Mouse (Mus musculus) heart, adult 11 months (tissue): ENCODE data around the gene Myo18a.
"Not testable (repeated sequence)": the region's sequence is repeated elsewhere in the genome, so short reads cannot be mapped to it uniquely, and the experiment has no call there.

Experiments
- DNase-seq: peaks from one replicate; pipeline ENCODE4 v3.0.0; 2022

The Myo18a gene

GRCm38 (mm10) chr11:77762783-77763672 is at the start of gene Myo18a:
Gene Myo18a (plus strand): TSS chr11:77763246.
- DNase-seq: peak; percentile 98

GRCm38 (mm10) chr11:77713736-77714135 is 49.3 kb upstream of the Myo18a start:
- DNase-seq: no peak

DNA sequence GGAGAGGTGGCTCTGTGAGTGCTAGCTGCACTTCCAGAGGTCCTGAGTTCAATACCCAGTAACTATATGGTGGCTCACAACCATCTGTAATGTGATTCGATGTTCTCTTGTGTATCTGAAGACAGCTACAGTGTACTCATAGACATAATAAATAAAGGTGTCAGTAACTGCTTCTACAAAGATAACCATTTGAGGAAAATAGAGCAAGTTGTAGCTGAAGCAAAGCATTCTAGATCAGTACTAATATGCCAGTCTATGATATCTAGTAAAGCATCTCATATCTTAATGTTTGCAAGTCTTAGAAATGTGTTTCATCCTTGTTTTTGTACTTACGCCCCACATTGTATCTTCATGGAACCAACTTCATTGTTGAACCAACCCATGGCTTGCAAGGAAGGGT is 44.0 kb upstream of the Myo18a start:
- peak; percentile 0 for DNase-seq

GRCm38 (mm10) chr11:77721389-77721788 is 41.7 kb upstream of the Myo18a start:
- DNase-seq: no peak

DNA sequence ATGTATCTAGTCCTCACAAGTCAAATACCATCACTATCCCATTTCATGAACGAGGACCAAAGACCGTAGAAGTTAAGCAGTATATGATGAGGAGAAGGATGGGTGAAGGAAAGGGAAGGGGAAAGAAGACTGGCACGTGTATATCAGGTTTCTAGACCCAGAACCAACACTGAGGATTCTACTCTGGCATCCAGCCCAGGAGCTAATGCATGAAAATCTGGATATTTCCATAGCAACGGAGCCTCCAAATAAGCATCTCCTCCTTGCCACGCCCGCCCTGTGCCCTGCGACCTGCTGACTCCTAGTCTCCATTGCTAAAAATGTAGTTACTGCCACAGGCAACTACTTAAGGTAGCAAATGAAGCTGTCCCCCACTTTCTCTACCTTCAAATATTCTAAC is 38.3 kb upstream of the Myo18a start:
- DNase-seq: peak; percentile 56

- DNase-seq: peak; percentile 80
Observed at GRCm38 (mm10) chr11:77725183-77725582, 37.9 kb upstream of the Myo18a start, which contains the start of gene Cryba1. Gene Cryba1 (minus strand): TSS chr11:77725283.

- peak; percentile 66 for DNase-seq
Observed at GRCm38 (mm10) chr11:77728587-77728986, 34.5 kb upstream of the Myo18a start.

GRCm38 (mm10) chr11:77737289-77737688 is 25.8 kb upstream of the Myo18a start:
- DNase-seq: peak; percentile 98

- DNase-seq: no peak
Observed at GRCm38 (mm10) chr11:77738555-77738954, 24.5 kb upstream of the Myo18a start.

GRCm38 (mm10) chr11:77743966-77744365 is 19.1 kb upstream of the Myo18a start:
- DNase-seq: peak; percentile 86

DNA sequence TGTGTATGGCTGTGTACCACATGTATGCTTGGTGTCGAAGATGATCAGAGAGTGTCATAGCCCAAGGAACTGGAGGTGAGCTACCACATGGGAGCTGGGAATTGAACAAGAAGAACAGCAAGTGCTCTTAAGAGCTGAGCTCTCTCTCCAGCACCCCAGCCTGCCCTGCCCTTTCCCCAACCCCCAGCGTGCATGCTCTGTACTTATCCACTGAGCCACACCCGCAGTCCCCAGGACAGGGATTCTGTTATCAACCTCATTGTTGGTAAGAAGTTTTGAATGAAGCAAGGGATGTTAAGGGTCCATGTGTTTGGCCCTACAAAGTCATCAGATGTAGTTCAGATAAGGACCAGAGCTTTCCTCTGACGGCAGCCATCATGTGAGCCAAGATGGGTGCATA is 16.4 kb upstream of the Myo18a start:
- DNase-seq: no peak

- DNase-seq: not testable (repeated sequence)
Observed at GRCm38 (mm10) chr11:77747103-77747502, 15.9 kb upstream of the Myo18a start.

DNA sequence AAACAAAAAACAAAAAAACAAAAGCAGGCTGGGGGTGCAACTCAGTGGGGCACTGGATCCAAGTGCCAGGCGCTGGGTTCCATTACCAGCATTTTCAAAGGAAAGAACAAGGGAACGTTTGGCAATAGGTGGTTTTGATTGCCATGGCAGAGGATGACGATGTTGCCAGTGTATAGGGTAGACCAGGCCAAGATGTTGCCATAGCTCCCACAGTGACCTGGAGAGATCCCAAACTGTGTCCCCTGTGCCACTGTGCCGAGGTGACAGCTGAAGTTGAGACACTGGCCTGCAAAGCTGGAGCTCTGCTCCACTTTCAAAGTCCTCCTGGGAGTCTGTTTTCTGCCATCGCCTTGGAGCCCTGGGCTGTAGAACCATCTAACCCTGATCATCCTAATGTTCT is 14.1 kb upstream of the Myo18a start:
- no peak for DNase-seq

- DNase-seq: no peak
Observed at GRCm38 (mm10) chr11:77752525-77752924, 10.5 kb upstream of the Myo18a start.

GRCm38 (mm10) chr11:77753469-77753868 is 9.6 kb upstream of the Myo18a start:
- DNase-seq: no peak

DNA sequence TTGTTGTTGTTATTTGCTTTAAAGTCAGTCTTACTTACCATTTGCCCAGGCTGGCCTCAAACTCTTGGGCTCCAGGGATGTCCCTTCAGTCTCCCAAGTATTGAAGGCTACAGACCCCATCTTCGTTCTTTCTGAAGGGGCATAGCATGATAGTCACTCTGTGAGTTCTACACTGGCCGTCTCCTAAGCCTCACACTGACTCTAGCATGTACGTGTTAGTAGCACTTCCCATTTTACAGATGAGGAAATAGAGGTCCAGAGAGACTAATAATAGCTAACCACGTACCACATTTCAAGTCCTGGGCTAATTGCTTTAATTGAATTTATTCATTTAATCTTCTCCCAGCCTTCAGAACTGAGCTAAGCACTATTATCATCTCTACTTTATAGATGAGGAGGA is 3.0 kb upstream of the Myo18a start:
- DNase-seq: no peak

DNA sequence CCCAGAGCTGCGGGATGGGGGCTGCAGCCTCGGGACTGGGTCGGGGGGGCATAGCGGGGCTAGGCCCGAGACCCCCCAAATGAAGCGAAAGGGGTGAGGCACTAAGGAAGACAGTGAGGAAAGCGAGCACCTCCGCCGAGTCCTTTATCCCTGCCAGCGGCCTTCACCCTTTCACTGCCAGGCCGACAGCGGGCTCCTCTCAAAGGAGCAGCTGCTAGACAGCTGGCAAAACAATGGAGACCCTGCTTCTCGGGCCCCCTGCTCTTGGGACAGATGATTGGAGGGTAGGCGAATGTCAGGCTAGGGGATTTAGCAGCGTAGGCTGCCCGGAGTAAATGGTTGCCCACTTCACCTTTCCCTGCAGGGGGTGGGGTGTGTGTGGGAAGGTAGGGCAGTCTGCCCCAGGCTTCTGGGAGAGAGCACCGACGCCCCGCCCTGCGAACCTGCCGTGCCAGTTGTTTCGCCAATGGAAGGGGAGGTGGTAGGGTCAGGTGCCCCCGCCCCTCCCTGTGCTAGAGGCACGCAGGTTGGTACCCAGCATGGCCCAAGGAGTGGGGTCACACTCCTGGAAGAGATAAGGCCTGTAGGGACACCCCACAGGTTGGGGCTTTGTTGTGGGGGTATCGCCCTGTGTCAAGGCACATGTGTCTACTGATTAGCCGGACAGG is 761 bp downstream of the Myo18a start:
- DNase-seq: peak; percentile 96

DNA sequence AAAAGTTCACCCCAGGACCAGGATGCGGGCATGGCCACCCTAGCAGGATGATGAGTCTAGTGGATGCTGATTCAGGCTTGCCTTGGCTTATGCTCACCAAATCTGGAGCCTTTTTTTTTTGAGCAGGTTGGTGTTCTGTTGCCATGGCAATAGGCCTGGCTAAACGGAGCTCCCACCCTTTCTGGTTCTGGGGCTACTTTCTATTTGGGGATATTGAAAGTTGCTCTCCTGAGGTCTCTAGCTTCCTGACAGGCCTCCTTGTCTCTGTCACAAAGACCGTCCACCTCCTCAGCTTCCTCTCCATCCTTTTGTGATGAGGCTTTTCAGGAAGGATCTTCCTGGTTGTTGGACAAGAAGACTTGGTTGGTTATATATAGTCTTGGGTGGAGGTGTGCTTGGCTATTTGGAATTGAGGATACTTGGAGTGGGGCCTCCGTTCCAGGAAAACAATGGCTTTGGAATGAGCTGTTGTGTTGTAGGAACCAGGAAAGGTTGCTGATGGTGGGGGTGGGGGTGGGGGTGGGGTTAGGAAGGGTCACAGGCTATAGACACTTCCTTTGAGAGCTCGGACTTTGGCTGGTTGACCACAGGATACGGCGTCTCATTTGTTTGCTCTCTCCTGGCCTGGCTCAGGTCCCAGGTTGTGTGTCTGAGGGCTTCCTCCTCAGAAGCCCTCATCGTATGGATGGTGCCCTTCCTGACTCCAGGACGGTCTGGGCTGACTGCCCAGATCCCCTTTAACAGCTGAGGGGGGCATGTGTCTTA is 1.8 kb downstream of the Myo18a start:
- peak; percentile 98 for DNase-seq

DNA sequence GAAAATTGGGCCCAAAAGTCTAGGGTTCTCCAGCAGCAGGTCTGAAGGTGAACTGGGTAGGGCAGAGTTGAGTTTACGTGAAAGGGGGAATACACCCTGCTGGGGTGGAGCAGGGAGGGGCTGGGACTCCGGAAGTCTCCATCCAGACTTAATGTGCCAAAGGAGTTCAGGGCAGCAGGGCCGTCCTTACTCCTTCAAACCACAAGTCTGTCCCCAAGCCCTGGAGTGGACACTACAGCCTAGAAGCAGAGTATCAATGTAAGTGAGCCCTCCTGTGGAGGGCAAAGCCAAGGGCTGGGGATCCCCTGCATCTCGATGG is 2.4 kb downstream of the Myo18a start:
- DNase-seq: no peak

GRCm38 (mm10) chr11:77766351-77767001 is 3.4 kb downstream of the Myo18a start:
- peak; percentile 97 for DNase-seq

- no peak for DNase-seq
Observed at GRCm38 (mm10) chr11:77769496-77769895, 6.5 kb downstream of the Myo18a start.

- DNase-seq: no peak
Observed at GRCm38 (mm10) chr11:77770346-77770745, 7.3 kb downstream of the Myo18a start.
